Mouse (Mus musculus) thymus, adult 18-20 months (tissue): ENCODE measurements around the gene B3gnt2.
"Not testable (repeated sequence)": the region's sequence is repeated elsewhere in the genome, so short reads cannot be mapped to it uniquely, and the experiment has no call there.

Experiments
- DNase-seq, 2 experiments: peaks; one replicate each; pipeline ENCODE4 v3.0.0; 2022; ENCODE audit warnings: mixed read lengths in 2 of 2

B3gnt2 gene

DNA sequence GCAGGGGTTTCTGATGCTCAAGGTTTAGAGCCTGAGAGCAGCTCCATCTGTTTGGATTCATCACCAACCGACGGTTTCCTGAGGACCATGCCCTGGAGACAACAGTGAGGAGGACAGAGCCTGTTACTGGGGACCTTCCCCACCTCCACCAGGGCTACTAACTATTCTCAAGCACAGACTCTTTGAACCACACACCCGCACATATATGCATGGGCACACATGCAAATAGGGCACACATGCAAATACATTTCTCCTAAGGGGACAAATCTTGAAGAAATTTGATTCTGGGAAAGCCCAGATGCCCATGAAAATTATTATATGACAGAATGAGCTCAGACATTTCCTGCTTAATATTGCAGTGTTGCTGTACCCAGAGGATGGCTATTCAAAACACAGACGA is 95.3 kb downstream of the B3gnt2 start:
- no peak for DNase-seq

- DNase-seq = no peak
Observed at GRCm38 (mm10) chr11:22763556-22764295, 97.0 kb downstream of the B3gnt2 start.

GRCm38 (mm10) chr11:22763055-22763454 is 97.7 kb downstream of the B3gnt2 start:
- DNase-seq = no peak

DNA sequence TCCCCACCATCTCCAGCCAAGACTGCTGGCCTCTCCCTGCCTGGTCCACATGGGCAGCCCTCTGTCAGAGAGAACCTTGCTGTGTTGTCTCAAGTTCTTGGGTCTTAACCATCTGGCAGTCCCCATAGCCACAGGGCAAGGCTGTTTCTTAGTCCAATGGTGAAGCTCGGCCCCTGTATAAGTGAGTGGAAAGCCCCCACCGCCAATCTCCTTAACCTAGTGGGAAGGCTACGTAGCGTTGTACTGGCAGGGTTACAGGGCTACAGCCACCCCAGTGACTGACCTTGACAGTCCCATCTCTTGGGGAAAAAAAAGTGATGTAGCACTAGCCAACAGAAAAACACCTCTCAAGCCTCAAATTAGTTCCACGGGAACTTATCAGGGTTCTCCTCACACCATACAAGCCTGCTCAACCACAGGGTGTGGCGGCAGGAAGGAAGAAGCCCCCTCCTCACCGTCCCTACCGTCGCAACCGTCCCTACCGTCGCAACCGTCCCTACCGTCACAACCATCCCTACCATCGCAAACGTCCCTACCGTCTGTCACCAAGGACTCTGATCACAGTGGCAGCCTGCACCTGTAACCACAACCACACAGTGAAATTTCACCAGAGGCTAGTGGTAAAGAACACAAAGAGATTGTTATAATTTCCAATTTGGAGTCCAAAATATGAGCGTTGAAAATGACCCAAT is 98.4 kb downstream of the B3gnt2 start:
- peak; percentile 43 to 63 for DNase-seq

DNA sequence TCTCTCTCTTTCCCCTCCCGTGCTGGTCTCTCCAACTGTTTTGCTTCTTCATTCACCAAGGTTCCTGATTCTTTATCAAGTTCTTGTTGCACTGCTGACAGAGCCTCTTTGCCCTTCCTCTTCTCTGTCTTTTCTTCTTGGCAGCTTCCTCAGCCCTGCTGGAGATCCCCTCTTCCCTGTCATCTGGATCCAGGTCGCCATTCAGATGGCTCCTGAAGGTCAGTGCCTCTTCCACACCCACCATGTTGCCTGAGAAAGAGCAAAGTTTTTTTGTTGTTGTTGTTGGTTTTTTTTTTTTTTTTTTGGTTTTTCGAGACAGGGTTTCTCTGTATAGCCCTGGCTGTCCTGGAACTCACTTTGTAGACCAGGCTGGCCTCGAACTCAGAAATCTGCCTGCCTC is 101.0 kb downstream of the B3gnt2 start:
- no peak for DNase-seq

- DNase-seq = no peak
Observed at GRCm38 (mm10) chr11:22756168-22756980, 104.4 kb downstream of the B3gnt2 start.

GRCm38 (mm10) chr11:22755180-22755579 is 105.6 kb downstream of the B3gnt2 start:
- no peak for DNase-seq

DNA sequence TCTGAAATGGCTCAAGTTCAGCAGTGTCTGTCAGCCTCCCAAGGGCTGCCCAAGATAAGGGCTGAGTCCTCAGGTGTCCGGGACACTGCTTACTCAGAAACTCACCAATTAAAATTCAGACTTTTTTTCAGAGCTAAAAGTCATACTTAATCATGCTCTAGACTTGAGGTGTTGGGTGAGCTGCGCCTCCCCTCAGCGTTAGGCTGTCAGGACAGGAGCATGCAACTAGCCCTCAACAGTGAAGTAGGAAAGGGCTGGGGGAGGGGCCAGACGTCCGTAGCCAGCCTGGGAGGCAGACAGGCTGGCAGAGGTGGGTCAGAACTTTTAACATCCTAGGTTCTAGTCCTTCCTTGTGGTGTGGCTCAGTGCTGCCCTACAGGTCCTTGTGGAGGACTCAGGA is 108.2 kb downstream of the B3gnt2 start:
- DNase-seq = no peak

- no peak for DNase-seq
Observed at GRCm38 (mm10) chr11:22751592-22751991, 109.2 kb downstream of the B3gnt2 start.

GRCm38 (mm10) chr11:22747406-22747805 is 113.4 kb downstream of the B3gnt2 start:
- no peak for DNase-seq

DNA sequence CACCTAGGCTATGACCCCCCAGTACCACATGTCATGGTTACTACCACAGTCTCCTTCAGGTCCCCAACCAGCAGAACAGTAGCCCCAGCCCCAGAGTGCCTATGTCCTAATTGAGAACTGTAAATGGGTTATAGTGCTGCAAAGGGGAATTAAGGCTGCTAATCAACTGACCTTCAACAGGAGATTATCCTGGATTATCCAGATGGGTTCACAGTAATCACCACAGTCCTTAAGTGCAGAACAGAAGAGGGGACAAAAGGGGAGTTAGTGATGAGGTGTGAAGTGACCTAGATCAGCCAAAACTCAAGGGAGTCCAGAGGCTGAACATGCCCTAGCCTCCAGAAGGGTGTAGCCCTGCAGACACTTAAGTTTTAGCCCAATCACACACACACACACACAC is 115.4 kb downstream of the B3gnt2 start:
- DNase-seq = no peak

DNA sequence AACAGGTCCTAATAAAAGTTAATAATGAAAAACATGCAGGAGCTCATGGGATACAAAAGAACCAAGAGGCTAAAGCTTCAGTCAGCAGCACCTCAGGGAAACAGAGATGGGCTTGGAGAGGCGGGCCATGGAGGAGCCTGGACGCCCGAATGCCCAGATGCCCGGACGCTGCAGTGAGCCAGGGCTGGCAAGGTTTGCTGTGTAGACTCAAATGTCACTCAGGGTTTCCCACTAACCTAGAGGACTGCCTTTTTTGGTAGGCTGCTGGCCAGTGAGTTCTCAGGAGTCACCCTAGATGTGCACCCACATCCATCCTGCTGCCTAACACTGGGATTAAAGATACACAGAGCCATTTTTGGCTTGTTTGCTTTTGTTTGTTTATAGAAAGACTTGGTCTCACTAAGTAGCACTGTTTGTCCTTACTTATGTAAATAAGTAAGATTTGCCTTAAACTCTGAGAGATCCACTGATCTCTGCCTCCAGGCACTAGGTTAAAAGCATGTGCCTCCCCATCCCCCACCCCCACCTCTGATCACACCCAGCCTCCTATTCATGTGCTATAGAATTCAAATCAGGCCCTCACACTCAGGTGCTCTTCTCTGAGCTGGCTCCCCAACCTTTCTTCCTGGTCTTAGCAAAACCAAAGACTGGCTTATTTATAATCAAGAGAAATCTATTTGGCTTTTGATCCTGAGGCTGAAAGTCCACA is 117.0 kb downstream of the B3gnt2 start:
- no peak for DNase-seq

DNA sequence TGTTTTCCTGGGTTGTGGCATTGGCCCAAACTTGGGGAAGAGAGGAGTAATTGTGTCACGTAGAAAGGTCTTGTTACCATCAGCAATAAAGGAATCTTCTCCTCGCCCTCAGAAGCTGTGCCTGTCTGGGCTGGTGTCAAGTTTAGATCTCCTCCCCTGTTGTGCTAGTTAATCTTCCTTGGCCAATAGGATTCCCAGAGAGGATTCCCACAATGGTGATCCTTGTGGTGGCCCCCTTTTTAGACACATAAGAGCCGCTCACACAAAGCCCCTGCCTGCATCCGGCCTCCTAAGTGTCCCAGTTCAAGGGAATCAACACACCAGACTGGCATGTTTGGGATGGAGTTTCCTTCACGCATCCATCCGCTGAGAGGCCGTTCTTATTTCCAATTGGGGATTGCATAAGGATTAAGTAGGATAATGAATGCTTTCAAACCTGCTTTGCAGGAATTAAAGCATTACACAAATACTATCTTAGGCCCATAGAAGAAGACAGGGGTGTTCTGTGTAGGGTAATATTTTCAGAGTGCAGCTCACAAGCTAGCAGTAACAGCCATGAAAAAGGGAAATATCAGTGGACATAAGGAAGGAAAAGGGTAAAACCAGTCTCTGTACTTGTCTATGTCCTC is 118.6 kb downstream of the B3gnt2 start:
- DNase-seq = no peak

DNA sequence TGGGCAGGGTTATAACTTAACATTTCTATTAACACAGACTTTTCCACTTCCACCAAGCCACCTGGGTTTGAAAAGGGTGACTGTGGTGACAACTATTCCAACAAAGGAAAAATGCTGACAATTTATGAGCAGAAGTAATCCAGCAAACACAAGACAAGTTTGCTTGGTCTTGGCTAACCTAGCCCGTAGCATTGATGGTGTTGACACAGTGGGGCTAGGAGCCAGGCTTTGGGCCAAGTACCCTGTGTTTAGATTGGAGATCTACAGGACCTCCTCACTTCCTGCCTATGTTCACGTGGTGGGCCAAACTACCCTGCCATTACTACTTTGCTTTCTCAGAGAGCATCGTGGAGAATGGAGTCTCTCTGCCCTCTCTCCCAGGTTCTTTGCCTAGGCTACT is 119.3 kb downstream of the B3gnt2 start:
- DNase-seq = no peak

GRCm38 (mm10) chr11:22739497-22740288 is 121.1 kb downstream of the B3gnt2 start:
- DNase-seq = no peak

DNA sequence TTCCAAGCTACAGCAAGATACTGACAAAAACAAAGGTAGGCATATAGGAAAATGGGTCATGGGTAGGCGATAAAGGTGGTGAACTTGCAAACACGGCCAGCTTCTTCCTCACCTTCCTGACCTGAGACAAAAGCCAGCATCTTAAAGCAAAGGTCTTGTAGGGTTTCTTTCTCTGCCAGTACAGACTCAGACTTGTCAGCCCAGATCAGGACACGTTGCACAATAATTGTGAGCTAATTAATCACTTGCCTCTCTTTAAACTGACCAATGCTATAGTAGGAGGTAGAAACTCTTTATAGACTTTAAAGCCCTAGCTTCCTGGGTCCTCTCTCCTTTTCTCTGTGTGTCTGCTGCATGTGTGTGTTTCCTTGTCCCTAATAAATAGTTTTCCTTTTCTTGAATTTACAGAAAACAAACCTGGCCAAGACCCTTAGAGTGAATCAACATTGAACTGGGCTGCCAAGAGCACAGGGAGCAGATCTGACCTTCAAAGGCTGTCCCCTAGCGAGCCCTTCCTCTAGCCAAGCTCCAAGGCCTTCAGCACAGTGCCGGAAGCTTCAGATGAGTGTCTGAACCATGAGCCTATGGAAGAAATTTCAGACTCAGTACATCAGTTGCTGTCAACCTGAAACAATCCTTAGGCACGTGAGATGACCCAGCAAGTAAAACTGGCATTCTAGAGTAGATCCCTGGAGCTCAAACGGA is 124.1 kb downstream of the B3gnt2 start:
- DNase-seq = no peak

- DNase-seq = not testable (repeated sequence)
Observed at GRCm38 (mm10) chr11:22735128-22735527, 125.6 kb downstream of the B3gnt2 start.

DNA sequence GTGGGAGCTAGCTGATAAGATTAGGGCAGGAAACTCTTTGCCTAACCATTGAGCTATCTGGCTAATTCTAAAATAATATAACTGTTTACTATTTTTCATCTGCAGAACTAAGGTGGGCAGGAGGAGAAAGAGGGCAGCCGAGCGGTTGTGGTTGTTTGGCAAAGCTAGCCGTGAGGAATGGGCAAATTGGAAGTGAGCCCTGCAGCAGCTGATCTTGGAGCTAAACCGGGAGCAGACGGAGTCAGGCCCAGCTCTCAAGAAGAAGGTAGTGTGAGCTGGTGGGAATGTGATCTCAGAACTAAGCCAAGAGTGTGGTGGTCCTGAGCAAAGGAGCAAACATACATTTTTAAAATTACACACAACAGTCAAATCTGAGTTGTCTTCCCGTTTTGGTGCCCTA is 126.8 kb downstream of the B3gnt2 start:
- no peak for DNase-seq

GRCm38 (mm10) chr11:22732907-22733306 is 127.9 kb downstream of the B3gnt2 start:
- DNase-seq = no peak

GRCm38 (mm10) chr11:22723096-22723495 is 137.7 kb downstream of the B3gnt2 start:
- DNase-seq = no peak

DNA sequence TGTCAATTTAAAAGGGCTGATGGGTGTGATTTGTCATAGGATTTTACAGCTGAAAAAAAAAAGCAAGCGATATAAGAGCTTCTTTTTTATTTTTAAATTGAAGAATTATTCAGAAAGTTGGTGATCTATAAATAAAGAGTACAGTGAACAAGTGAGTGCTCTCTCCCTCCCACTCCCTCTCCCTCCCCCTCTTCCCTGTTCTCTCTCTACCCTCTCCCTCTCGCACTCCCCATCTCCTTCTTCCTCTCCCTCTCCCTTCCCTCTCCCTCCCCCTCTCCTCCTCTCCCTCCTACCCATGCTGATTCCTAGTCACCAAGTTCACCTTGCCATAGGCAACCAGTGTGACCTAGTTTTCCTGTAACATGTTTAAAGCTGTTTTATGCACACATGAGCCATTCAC is 140.7 kb downstream of the B3gnt2 start:
- no peak for DNase-seq
